In genomic region chr16:37459533-37459890, GRCm38 (mm10) we compare ENCODE assay signal across 24 mouse cellular contexts.
"Had no signal": no experiment of that assay in that cellular context is flagged by ENCODE, and none has a peak within 500 bp of the region (broad histone marks: within the 10 kb centered on the region; RNA-seq: fewer than 3 reads in every experiment).

No protein-coding gene starts in this region.

- H3K9me3 ChIP-seq: heart, embryonic 13.5 days; heart, embryonic 15.5 days; hindbrain, embryonic 13.5 days; kidney, embryonic 15.5 days; limb, embryonic 13.5 days; limb, embryonic 15.5 days; liver, embryonic 12.5 days had no signal

- H3K4me1 ChIP-seq: heart, embryonic 13.5 days; heart, embryonic 15.5 days; hindbrain, embryonic 13.5 days; kidney, embryonic 15.5 days; limb, embryonic 13.5 days; limb, embryonic 15.5 days; liver, embryonic 12.5 days had no signal

- H3K36me3 ChIP-seq: heart, embryonic 13.5 days; heart, embryonic 15.5 days; hindbrain, embryonic 13.5 days; kidney, embryonic 15.5 days; limb, embryonic 13.5 days; limb, embryonic 15.5 days; liver, embryonic 12.5 days had no signal

- H3K27me3 ChIP-seq: heart, embryonic 13.5 days; heart, embryonic 15.5 days; hindbrain, embryonic 13.5 days; kidney, embryonic 15.5 days; limb, embryonic 13.5 days; limb, embryonic 15.5 days; liver, embryonic 12.5 days had no signal

- H3K4me2 ChIP-seq: heart, embryonic 11.5 days; heart, embryonic 13.5 days; heart, embryonic 15.5 days; hindbrain, embryonic 13.5 days; kidney, embryonic 15.5 days; limb, embryonic 13.5 days; limb, embryonic 15.5 days; liver, embryonic 12.5 days had no signal

- H3K9ac ChIP-seq: heart, embryonic 13.5 days; heart, embryonic 15.5 days; hindbrain, embryonic 13.5 days; kidney, embryonic 15.5 days; limb, embryonic 13.5 days; limb, embryonic 15.5 days; liver, embryonic 12.5 days; liver, embryonic 14.5 days had no signal

- H3K27ac ChIP-seq: heart, adult 2 months; heart, embryonic 13.5 days; heart, embryonic 15.5 days; hindbrain, embryonic 13.5 days; kidney, embryonic 15.5 days; kidney, postnatal 0 days; limb, embryonic 13.5 days; limb, embryonic 15.5 days; liver, embryonic 12.5 days; liver, embryonic 14.5 days had no signal

- H3K4me3 ChIP-seq: heart, adult 2 months; heart, embryonic 13.5 days; heart, embryonic 15.5 days; hindbrain, embryonic 13.5 days; kidney, embryonic 15.5 days; limb, embryonic 13.5 days; limb, embryonic 15.5 days; liver, embryonic 12.5 days had no signal

- DNase-seq: gastrocnemius, postnatal 14 days; gastrocnemius, postnatal 36 days; heart, adult 11 months; heart, adult 2 months; heart, postnatal 14 days; heart, postnatal 36 days; kidney, adult 11 months; kidney, adult 2 months; kidney, adult 9 months; kidney, postnatal 14 days; kidney, postnatal 36 days; layer of hippocampus, postnatal 36 days had no signal

- ATAC-seq: hindbrain, embryonic 16.5 days; intestine, embryonic 16.5 days; liver, embryonic 12.5 days had no signal
